Comparison of ENCODE assay signal across 9 mouse cellular contexts in genomic region chr13:46218101-46218701, GRCm38 (mm10). TPM values are rescaled to one million over a fixed set of nuclear protein-coding genes. Genes with fewer than 3 reads are reported as not detected.
DNase-seq lines count a peak whose midpoint lies in the region; ATAC-seq and TF ChIP-seq lines count a peak whose summit lies in the region.
"Had no signal": no experiment of that assay in that cellular context is flagged by ENCODE, and none has a peak within 500 bp of the region (broad histone marks: within the 10 kb centered on the region; RNA-seq: fewer than 3 reads in every experiment).

No protein-coding gene starts in this region.

- peak overlapping the region; percentile 41 for H3K4me2 ChIP-seq in lung, embryonic 15.5 days
- peak overlapping the region; percentile 52 for H3K4me2 ChIP-seq in kidney, embryonic 15.5 days
- H3K4me2 ChIP-seq: limb, embryonic 12.5 days had no signal

- no peaks in the 10 kb centered on the region for H3K9me3 ChIP-seq in lung, embryonic 15.5 days
- no peaks in the 10 kb centered on the region for H3K9me3 ChIP-seq in kidney, embryonic 15.5 days (replicated peaks)
- H3K9me3 ChIP-seq: limb, embryonic 12.5 days had no signal

- intact Hi-C loops in gastrocnemius, adult 2 months (cut with DNase I): no loop called here

- no peak for TF ChIP-seq POLR2A in lung, adult 2 months (IDR thresholded peaks at IDR 0.05; ENCODE audit: borderline replicate concordance, extremely low read depth, low read depth, low read length)
- TF ChIP-seq POLR2A in cerebellum, adult 2 months (IDR thresholded peaks at IDR 0.05; ENCODE audit: borderline replicate concordance, insufficient read depth, low read length): no peak

- TF ChIP-seq CTCF in lung, adult 2 months (IDR thresholded peaks at IDR 0.05; ENCODE audit: insufficient read depth, low read length): no peak
- no peak for TF ChIP-seq CTCF in cerebellum, adult 2 months (IDR thresholded peaks at IDR 0.05; ENCODE audit: borderline replicate concordance, insufficient read depth, low read depth, low read length)
- no peak for TF ChIP-seq CTCF in gastrocnemius, adult 2 months (IDR thresholded peaks at IDR 0.05)

- 54% methylated on average over 20 of the region's 20 CpGs for WGBS in lung, embryonic 15.5 days
- 60% methylated on average over 20 of the region's 20 CpGs for WGBS in lung, adult 2 months
- 5% methylated on average over 20 of the region's 20 CpGs for WGBS in cerebellum, adult 2 months
- 48% methylated on average over 20 of the region's 20 CpGs for WGBS in kidney, embryonic 15.5 days

- H3K36me3 ChIP-seq in lung, embryonic 15.5 days: no peaks in the 10 kb centered on the region
- H3K36me3 ChIP-seq in kidney, embryonic 15.5 days: no peaks in the 10 kb centered on the region
- H3K36me3 ChIP-seq: limb, embryonic 12.5 days had no signal

- no peak overlapping the region for H3K27ac ChIP-seq in lung, embryonic 15.5 days
- no peak overlapping the region for H3K27ac ChIP-seq in cerebellum, adult 2 months (ENCODE audit: insufficient read depth, low read length)
- H3K27ac ChIP-seq in gastrocnemius, adult 2 months: peak overlapping the region; percentile 9; the same call in 1 of the 2 replicates
- H3K27ac ChIP-seq in kidney, embryonic 15.5 days: 0 out of 2 replicates have a peak overlapping the region, but pooled peaks have one; percentile 46
- H3K27ac ChIP-seq: limb, embryonic 12.5 days had no signal

- no peak for DNase-seq in lung, adult 2 months
- DNase-seq in cerebellum, adult 2 months: peak; percentile 81 to 88
- peak; percentile 51 for DNase-seq in gastrocnemius, adult 2 months
- DNase-seq in lung, postnatal 14 days: peak; percentile 31
- DNase-seq in testis, postnatal 10 days (ENCODE audit: low spot score): peak; percentile 51
- no peak for DNase-seq in spleen, postnatal 10 days (ENCODE audit: low spot score in 2 of 2)

- H3K9ac ChIP-seq in lung, embryonic 15.5 days: no peak overlapping the region
- H3K9ac ChIP-seq in kidney, embryonic 15.5 days: no peak overlapping the region
- H3K9ac ChIP-seq: limb, embryonic 12.5 days had no signal

- H3K4me3 ChIP-seq in lung, embryonic 15.5 days: peak overlapping the region; percentile 1; the same call in 1 of the 2 replicates
- H3K4me3 ChIP-seq in lung, adult 2 months (replicated peaks; ENCODE audit: extremely low read depth, low read depth, low read length): no peak overlapping the region
- H3K4me3 ChIP-seq in cerebellum, adult 2 months (replicated peaks; ENCODE audit: insufficient read depth, low read depth, low read length): peak overlapping the region; percentile 48
- H3K4me3 ChIP-seq in gastrocnemius, adult 2 months: peak overlapping the region; percentile 68
- H3K4me3 ChIP-seq in kidney, embryonic 15.5 days (replicated peaks): 0 out of 2 replicates have a peak overlapping the region, but pooled peaks have one; percentile 12
- H3K4me3 ChIP-seq: limb, embryonic 12.5 days had no signal

- ATAC-seq in lung, embryonic 15.5 days (ENCODE audit: borderline replicate concordance, extremely low read depth, low FRiP score, low TSS enrichment): no peak
- ATAC-seq in kidney, embryonic 15.5 days (replicated peaks; ENCODE audit: low FRiP score): no peak

- H3K4me1 ChIP-seq in lung, embryonic 15.5 days: peaks cover 3% of the 10 kb centered on the region; the same call in 1 of the 2 replicates
- H3K4me1 ChIP-seq in lung, adult 2 months (ENCODE audit: control insufficient read depth, insufficient read depth, low read length): no peaks in the 10 kb centered on the region
- no peaks in the 10 kb centered on the region for H3K4me1 ChIP-seq in cerebellum, adult 2 months (ENCODE audit: control insufficient read depth, insufficient read depth, low read length)
- H3K4me1 ChIP-seq in kidney, embryonic 15.5 days: peaks cover 37% of the 10 kb centered on the region

- H3K27me3 ChIP-seq in lung, embryonic 15.5 days: no peaks in the 10 kb centered on the region
- 0 out of 2 replicates have a peak, but pooled peaks cover 1% of the 10 kb centered on the region for H3K27me3 ChIP-seq in cerebellum, adult 2 months (ENCODE audit: control insufficient read depth, insufficient read depth, low read length)
- no peaks in the 10 kb centered on the region for H3K27me3 ChIP-seq in kidney, embryonic 15.5 days
- H3K27me3 ChIP-seq: limb, embryonic 12.5 days had no signal

RNA-seq across cellular contexts. Expression of gene Stmnd1, which starts 55.3 kb away (rescaled TPM):
- polyA plus RNA-seq in lung, embryonic 15.5 days (2015; fragmentation: Nextera tagmentation; extraction: Ambion mirVana): 0.17 and 0.23 TPM in 2 replicates
- polyA plus RNA-seq in lung, adult 2 months (2012; rRNA removed): 1.3 and 2.4 TPM in 2 replicates
- polyA plus RNA-seq in cerebellum, adult 2 months (2012; rRNA removed): 0.14 and 0.15 TPM in 2 replicates
- total RNA-seq in gastrocnemius, adult 2 months (2021): under 1 TPM; 0.17 to 0.18 TPM
- 0.18 and 0.19 TPM in 2 replicates for polyA plus RNA-seq in kidney, embryonic 15.5 days (2015; fragmentation: Nextera tagmentation; extraction: Ambion mirVana)

Comparison
In these comparisons a context has a peak if more than half of its experiments do, and no peak if none do; other contexts are left out.
1. DNase-seq: peak in cerebellum, adult 2 months (2 of 2), gastrocnemius, adult 2 months (single experiment), lung, postnatal 14 days (single experiment) and testis, postnatal 10 days (single experiment); none in lung, adult 2 months (single experiment) and spleen, postnatal 10 days (0 of 2).
2. H3K27ac ChIP-seq: peak in gastrocnemius, adult 2 months (single experiment) and kidney, embryonic 15.5 days (single experiment); none in lung, embryonic 15.5 days (single experiment) and cerebellum, adult 2 months (single experiment).